Mouse (Mus musculus) heart, embryonic 16.5 days (tissue): ENCODE measurements around the gene Supt6. TPM values are rescaled to one million over a fixed set of nuclear protein-coding genes. Genes with fewer than 3 reads are reported as not detected.

Source experiments
- ATAC-seq: fragments of 200-750 bp; cut with Nextera tagmentation; replicated peaks from 2 replicates; pipeline ENCODE4 v1.8.0; 2017; ENCODE audit warnings: moderate number of reproducible peaks; ENCODE audit not compliant: insufficient read depth, low FRiP score; ENCODE audit errors: extremely low read depth
- H3K27ac ChIP-seq: fragments of 300-500 bp; sonication (generic); 2 replicates; pipeline ENCODE4 v1.5.1; 2014; ENCODE audit warnings: mild to moderate bottlenecking, low read length, control low read depth, moderate library complexity
- H3K27me3 ChIP-seq: fragments of 300-500 bp; sonication (generic); 2 replicates; pipeline ENCODE4 v1.6.1; 2014; ENCODE audit warnings: low read length, mixed read lengths; ENCODE audit not compliant: control insufficient read depth, insufficient read depth
- H3K36me3 ChIP-seq: fragments of 300-500 bp; sonication (generic); 2 replicates; pipeline ENCODE4 v1.6.1; 2014; ENCODE audit not compliant: control insufficient read depth, insufficient read depth
- H3K4me1 ChIP-seq: fragments of 300-500 bp; sonication (generic); 2 replicates; pipeline ENCODE4 v1.6.1; 2014; ENCODE audit warnings: low read length, mixed read lengths; ENCODE audit not compliant: control insufficient read depth, insufficient read depth
- H3K4me2 ChIP-seq: fragments of 300-500 bp; sonication (generic); 2 replicates; pipeline ENCODE4 v1.6.1; 2014; ENCODE audit warnings: low read depth, mild to moderate bottlenecking, control low read depth, low read length
- H3K4me3 ChIP-seq: fragments of 300-500 bp; sonication (generic); 2 replicates; pipeline ENCODE4 v1.5.1; 2014; ENCODE audit warnings: mild to moderate bottlenecking, control low read depth, low read length
- H3K9ac ChIP-seq: fragments of 300-500 bp; sonication (generic); 2 replicates; pipeline ENCODE4 v1.6.1; 2014; ENCODE audit warnings: low read length, control low read depth
- H3K9me3 ChIP-seq: fragments of 300-500 bp; sonication (generic); replicated peaks from 2 replicates; pipeline ENCODE4 v1.6.1; 2016; ENCODE audit warnings: low read length; ENCODE audit not compliant: control insufficient read depth
- WGBS: fragments of 180-500 bp; shearing (Covaris S2); extraction: QIAGEN DNeasy Blood & Tissue Kit; methylation state at CpG from one replicate; pipeline ENCODE4 v1.1.7; 2014; 5-methylcytosine and 5-hydroxymethylcytosine counted together
- polyA plus RNA-seq: library from polyadenylated mRNA; unstranded; fragments of >200 nt; fragmentation: Nextera tagmentation; extraction: Ambion mirVana; gene quantifications from 2 replicates; pipeline ENCODE4 v1.2.1, GENCODE M21; 2015

Supt6 gene
- polyA plus RNA-seq, 1 experiment from 2014 or later, result 16.3 TPM

GRCm38 (mm10) chr11:78174506-78174905 is 71.3 kb downstream of the Supt6 start:
- WGBS, result 86% methylated on average over 3 of the region's 3 CpGs
- no peak for ATAC-seq
- Histone ChIP-seq H3K4me3 (no peak overlapping the region), H3K9ac (no peak overlapping the region), H3K36me3 (peaks cover 6% of the 10 kb centered on the region; the same call in 1 of the 2 replicates), H3K27me3 (no peaks in the 10 kb centered on the region), H3K4me2 (no peak overlapping the region), H3K9me3 (no peaks in the 10 kb centered on the region), H3K4me1 (peaks cover 17% of the 10 kb centered on the region), H3K27ac (no peak overlapping the region)

- H3K27ac ChIP-seq, result no peak overlapping the region
- no peak overlapping the region for H3K4me3 ChIP-seq
- no peaks in the 10 kb centered on the region for H3K27me3 ChIP-seq
- H3K36me3 ChIP-seq, result peaks cover 5% of the 10 kb centered on the region; the same call in 1 of the 2 replicates
- H3K4me1 ChIP-seq, result peaks cover 9% of the 10 kb centered on the region
- H3K4me2 ChIP-seq, result no peak overlapping the region
- no peak overlapping the region for H3K9ac ChIP-seq
- ATAC-seq, result no peak
- H3K9me3 ChIP-seq, result no peaks in the 10 kb centered on the region
- WGBS, result 76% methylated on average over 19 of the region's 19 CpGs
These were observed 72.9 kb downstream of the Supt6 start for GRCm38 (mm10) chr11:78172748-78173383.

GRCm38 (mm10) chr11:78172034-78172747 is 73.6 kb downstream of the Supt6 start:
- H3K4me1 ChIP-seq, result peaks cover 4% of the 10 kb centered on the region
- no peak overlapping the region for H3K27ac ChIP-seq
- no peak for ATAC-seq
- WGBS, result 77% methylated on average over 16 of the region's 16 CpGs
- H3K36me3 ChIP-seq, result peaks cover 5% of the 10 kb centered on the region; the same call in 1 of the 2 replicates
- no peaks in the 10 kb centered on the region for H3K27me3 ChIP-seq
- no peak overlapping the region for H3K4me3 ChIP-seq
- H3K4me2 ChIP-seq, result no peak overlapping the region
- no peaks in the 10 kb centered on the region for H3K9me3 ChIP-seq
- no peak overlapping the region for H3K9ac ChIP-seq

- H3K4me1 ChIP-seq, result peaks cover 5% of the 10 kb centered on the region
- H3K4me2 ChIP-seq, result no peak overlapping the region
- no peak for ATAC-seq
- no peak overlapping the region for H3K27ac ChIP-seq
- no peaks in the 10 kb centered on the region for H3K9me3 ChIP-seq
- H3K27me3 ChIP-seq, result no peaks in the 10 kb centered on the region
- peaks cover 5% of the 10 kb centered on the region; the same call in 1 of the 2 replicates for H3K36me3 ChIP-seq
- H3K9ac ChIP-seq, result no peak overlapping the region
- H3K4me3 ChIP-seq, result no peak overlapping the region
- WGBS, result 70% methylated on average over 4 of the region's 4 CpGs
These were observed 74.5 kb downstream of the Supt6 start for GRCm38 (mm10) chr11:78171328-78171727.

- H3K9ac ChIP-seq, result no peak overlapping the region
- H3K36me3 ChIP-seq, result peaks cover 5% of the 10 kb centered on the region; the same call in 1 of the 2 replicates
- H3K4me3 ChIP-seq, result no peak overlapping the region
- H3K4me1 ChIP-seq, result peaks cover 11% of the 10 kb centered on the region
- no peaks in the 10 kb centered on the region for H3K9me3 ChIP-seq
- H3K27ac ChIP-seq, result no peak overlapping the region
- H3K4me2 ChIP-seq, result no peak overlapping the region
- no peaks in the 10 kb centered on the region for H3K27me3 ChIP-seq
- ATAC-seq, result no peak
- 88% methylated on average over 15 of the region's 15 CpGs for WGBS
These were observed 75.5 kb downstream of the Supt6 start for GRCm38 (mm10) chr11:78170306-78170705.

GRCm38 (mm10) chr11:78168541-78169468 is 77.0 kb downstream of the Supt6 start:
- no peak for ATAC-seq
- Histone ChIP-seq H3K4me2 (peak overlapping the region; percentile 13; the same call in 1 of the 2 replicates), H3K9me3 (no peaks in the 10 kb centered on the region), H3K36me3 (peaks cover 5% of the 10 kb centered on the region; the same call in 1 of the 2 replicates), H3K4me1 (peaks cover 12% of the 10 kb centered on the region), H3K27me3 (no peaks in the 10 kb centered on the region), H3K27ac (no peak overlapping the region), H3K4me3 (no peak overlapping the region), H3K9ac (no peak overlapping the region)
- 48% methylated on average over 19 of the region's 19 CpGs for WGBS

- WGBS, result 87% methylated on average over 14 of the region's 14 CpGs
- no peak overlapping the region for H3K4me2 ChIP-seq
These were observed 78.4 kb downstream of the Supt6 start for GRCm38 (mm10) chr11:78167257-78167959.

GRCm38 (mm10) chr11:78166640-78167039 is 79.1 kb downstream of the Supt6 start:
- Histone ChIP-seq H3K27me3 (no peaks in the 10 kb centered on the region), H3K27ac (0 out of 2 replicates have a peak overlapping the region, but pooled peaks have one; percentile 93), H3K4me3 (no peak overlapping the region), H3K9ac (no peak overlapping the region), H3K9me3 (no peaks in the 10 kb centered on the region), H3K36me3 (peaks cover 5% of the 10 kb centered on the region; the same call in 1 of the 2 replicates), H3K4me1 (peaks cover 32% of the 10 kb centered on the region), H3K4me2 (no peak overlapping the region)
- no peak for ATAC-seq
- 75% methylated on average over 6 of the region's 6 CpGs for WGBS

More at GRCm38 (mm10) chr11:78167257-78167959, 78.4 kb downstream of the Supt6 start:
- Histone ChIP-seq H3K4me1 (peaks cover 26% of the 10 kb centered on the region), H3K36me3 (peaks cover 5% of the 10 kb centered on the region; the same call in 1 of the 2 replicates), H3K27me3 (no peaks in the 10 kb centered on the region), H3K9me3 (no peaks in the 10 kb centered on the region), H3K4me3 (no peak overlapping the region), H3K9ac (no peak overlapping the region), H3K27ac (no peak overlapping the region)
- no peak for ATAC-seq
